Mouse (Mus musculus): ENCODE data around the gene Chchd6.

DNA sequence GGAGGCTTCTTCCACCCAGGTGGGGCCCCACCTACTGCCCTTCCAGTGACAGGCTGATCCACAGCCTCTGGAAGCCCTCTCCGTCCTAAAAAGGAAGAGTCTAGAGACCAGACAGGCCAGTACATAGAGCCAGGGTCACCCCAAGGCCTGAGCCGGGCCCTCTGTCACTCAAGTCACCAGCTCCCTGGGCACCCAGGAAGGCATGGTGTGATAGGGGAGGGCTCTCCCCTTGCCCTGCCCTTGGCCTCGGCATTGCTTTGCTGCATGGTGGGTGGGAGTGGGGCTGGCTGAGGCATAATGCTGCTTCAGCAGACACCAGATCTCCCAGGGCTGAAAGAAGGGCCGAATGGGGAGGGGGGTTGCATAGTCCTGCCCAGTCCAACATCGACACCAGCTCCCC is 241.4 kb downstream of the Chchd6 start:
- TF ChIP-seq CTCF (IDR thresholded peaks at IDR 0.05; ENCODE audit: extremely low read depth, insufficient read length, insufficient replicate concordance, low read depth, low read length): no peak
- no peak for TF ChIP-seq POLR2A (IDR thresholded peaks at IDR 0.05; ENCODE audit: low read depth, low read length)
